Mouse (Mus musculus) liver, embryonic 12.5 days (tissue): Measurements from ENCODE around the gene Olfr690. TPM values are rescaled to one million over a fixed set of nuclear protein-coding genes. Genes with fewer than 3 reads are reported as not detected.
A peak's percentile ranks its signal among the peaks of the same experiment; 100 is the strongest.
"Not testable (repeated sequence)": the region's sequence is repeated elsewhere in the genome, so short reads cannot be mapped to it uniquely, and the experiment has no call there.

Source experiments
- ATAC-seq: fragments of 200-750 bp; cut with Nextera tagmentation; 2 replicates; pipeline ENCODE4 v1.8.0; 2017; ENCODE audit warnings: moderate number of reproducible peaks, mild to moderate bottlenecking, moderate library complexity
- H3K27ac ChIP-seq: fragments of 300-500 bp; sonication (generic); 2 replicates; pipeline ENCODE4 v1.5.1; 2016; ENCODE audit warnings: mild to moderate bottlenecking
- H3K27me3 ChIP-seq: fragments of 300-500 bp; sonication (generic); replicated peaks from 2 replicates; pipeline ENCODE4 v1.6.1; 2016; ENCODE audit warnings: mild to moderate bottlenecking, moderate library complexity
- H3K36me3 ChIP-seq: fragments of 300-500 bp; sonication (generic); 2 replicates; pipeline ENCODE4 v1.6.1; 2016; ENCODE audit warnings: mild to moderate bottlenecking, moderate library complexity
- H3K4me1 ChIP-seq: fragments of 300-500 bp; sonication (generic); 2 replicates; pipeline ENCODE4 v1.6.1; 2016
- H3K4me2 ChIP-seq: fragments of 300-500 bp; sonication (generic); 2 replicates; pipeline ENCODE4 v1.6.1; 2016; ENCODE audit warnings: mild to moderate bottlenecking, moderate library complexity
- H3K4me3 ChIP-seq: fragments of 300-500 bp; sonication (generic); 2 replicates; pipeline ENCODE4 v1.5.1; 2016; ENCODE audit warnings: mild to moderate bottlenecking, moderate library complexity
- H3K9ac ChIP-seq: fragments of 300-500 bp; sonication (generic); 2 replicates; pipeline ENCODE4 v1.6.1; 2016; ENCODE audit warnings: mild to moderate bottlenecking, moderate library complexity
- H3K9me3 ChIP-seq: fragments of 300-500 bp; sonication (generic); replicated peaks from 2 replicates; pipeline ENCODE4 v1.6.1; 2016; ENCODE audit warnings: mild to moderate bottlenecking, moderate library complexity
- WGBS: fragments of 180-500 bp; shearing (Covaris S2); methylation state at CpG from one replicate; pipeline ENCODE4 v1.1.7; 2016; ENCODE audit not compliant: insufficient replicate concordance; 5-methylcytosine and 5-hydroxymethylcytosine counted together
- polyA plus RNA-seq: library from polyadenylated mRNA; unstranded; fragments of >200 nt; fragmentation: Nextera tagmentation; extraction: Ambion mirVana; gene quantifications from 2 replicates; pipeline ENCODE4 v1.2.1, GENCODE M21; 2016

The Olfr690 gene
- polyA plus RNA-seq: not detected in 2 replicates

DNA sequence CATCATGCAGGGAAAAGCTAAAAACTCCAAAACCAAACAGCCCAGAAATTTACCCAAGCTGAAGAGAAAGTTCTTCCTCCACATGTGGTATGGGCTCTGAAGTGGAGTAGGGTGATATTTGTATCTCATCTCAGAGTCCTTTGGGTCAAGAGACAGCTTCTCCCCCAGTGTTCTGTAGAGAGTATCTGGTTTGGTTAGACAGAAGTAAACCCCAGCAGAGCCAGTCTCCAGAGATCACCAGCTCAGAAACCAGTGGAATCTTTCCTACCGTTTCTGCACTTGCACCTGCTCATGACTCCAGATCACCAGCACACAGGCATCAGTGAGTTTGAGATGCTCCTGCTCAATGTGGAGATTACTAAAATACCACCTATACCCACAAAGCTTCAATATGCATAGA, at the start of gene Olfr690:
Gene Olfr690 (minus strand): TSS at position 101 of the 400 bp plus-strand sequence.
- H3K4me3 ChIP-seq: no peak within 1 kb of the TSS
- no peak for ATAC-seq
- H3K4me1 ChIP-seq: no peaks in the 10 kb centered on the region
- no peaks in the 10 kb centered on the region for H3K27me3 ChIP-seq
- 73% methylated on average over 1 of the region's 1 CpGs for WGBS
- no peak within 1 kb of the TSS for H3K9ac ChIP-seq
- H3K36me3 ChIP-seq: no peaks in the 10 kb centered on the region
- no peak within 1 kb of the TSS for H3K4me2 ChIP-seq
- no peak within 1 kb of the TSS for H3K27ac ChIP-seq
- H3K9me3 ChIP-seq: no peaks in the 10 kb centered on the region

DNA sequence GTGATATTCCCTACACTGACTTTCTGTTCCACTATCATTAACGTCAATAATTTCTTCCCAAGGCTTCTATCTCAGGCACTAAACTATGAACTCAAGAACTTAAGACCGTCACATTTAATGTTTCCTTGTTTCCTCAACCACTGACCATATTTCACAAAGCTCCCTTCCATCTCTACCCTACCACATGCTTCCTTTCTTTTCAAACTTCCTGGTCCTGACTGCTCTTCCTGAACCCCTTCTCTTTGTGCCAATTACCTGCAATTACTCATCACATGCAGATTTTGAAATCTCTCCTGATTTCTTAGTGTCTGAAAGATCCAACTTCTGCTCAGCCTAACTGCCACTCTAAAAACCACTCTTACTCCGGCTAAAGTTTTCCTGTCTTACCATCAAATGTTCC, 46.4 kb upstream of the Olfr690 start:
- H3K4me3 ChIP-seq: no peak overlapping the region
- no peak for ATAC-seq
- no peaks in the 10 kb centered on the region for H3K27me3 ChIP-seq
- H3K9ac ChIP-seq: no peak overlapping the region
- no peak overlapping the region for H3K4me2 ChIP-seq
- H3K27ac ChIP-seq: no peak overlapping the region
- no peaks in the 10 kb centered on the region for H3K4me1 ChIP-seq
- 79% methylated on average over 3 of the region's 3 CpGs for WGBS
- H3K36me3 ChIP-seq: peaks cover 79% of the 10 kb centered on the region
- H3K9me3 ChIP-seq: no peaks in the 10 kb centered on the region

DNA sequence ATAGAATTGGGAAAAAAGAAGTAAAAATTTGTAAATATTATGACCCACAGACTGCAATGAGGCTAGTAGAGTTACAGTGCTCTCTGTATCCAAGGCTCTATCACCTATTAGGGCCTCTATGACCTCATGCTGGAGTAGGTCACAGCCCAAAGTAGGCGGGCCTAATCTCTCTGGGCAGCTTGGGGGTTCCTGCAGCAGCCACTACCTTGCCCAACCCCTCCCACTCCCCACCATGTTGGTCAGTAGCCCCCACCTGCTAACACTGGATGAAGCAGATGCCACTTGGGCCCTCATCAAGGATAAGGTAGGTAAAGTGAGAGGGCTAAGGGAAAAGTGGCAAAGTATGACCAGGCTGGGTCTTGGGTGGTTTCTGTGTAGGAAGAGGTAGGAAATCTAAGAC, 41.0 kb upstream of the Olfr690 start, which contains the start of gene Gm5901:
Gene Gm5901 (plus strand): TSS at position 173 of the 400 bp plus-strand sequence.
- peaks cover 30% of the 10 kb centered on the region for H3K36me3 ChIP-seq
- H3K4me2 ChIP-seq: no peak within 1 kb of the TSS
- no peaks in the 10 kb centered on the region for H3K27me3 ChIP-seq
- ATAC-seq: no peak
- no peak within 1 kb of the TSS for H3K4me3 ChIP-seq
- WGBS: 73% methylated on average over 1 of the region's 1 CpGs
- no peak within 1 kb of the TSS for H3K27ac ChIP-seq
- H3K9ac ChIP-seq: no peak within 1 kb of the TSS
- peaks cover 5% of the 10 kb centered on the region; the same call in 1 of the 2 replicates for H3K4me1 ChIP-seq
- no peaks in the 10 kb centered on the region for H3K9me3 ChIP-seq

DNA sequence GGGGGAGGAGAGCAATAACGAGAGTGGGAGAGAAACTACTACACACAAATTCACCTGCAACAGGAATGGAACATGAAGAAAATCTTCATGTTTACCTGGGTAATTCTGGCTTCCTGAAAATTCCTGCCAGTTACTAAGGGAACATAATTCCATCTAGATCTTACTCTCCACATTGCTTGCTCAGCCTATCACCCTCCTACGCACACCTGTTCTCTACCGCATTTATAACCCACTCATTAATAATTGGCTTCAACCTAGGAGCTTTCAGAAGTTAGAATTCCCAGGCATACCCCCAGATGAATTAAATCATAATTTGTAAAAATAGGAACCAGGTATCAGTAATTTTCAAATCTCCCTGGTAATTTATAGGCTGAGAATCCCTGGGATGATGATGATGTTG, 40.1 kb upstream of the Olfr690 start:
- Histone ChIP-seq H3K4me3 (no peak overlapping the region), H3K27me3 (no peaks in the 10 kb centered on the region), H3K27ac (no peak overlapping the region), H3K9ac (no peak overlapping the region), H3K9me3 (no peaks in the 10 kb centered on the region), H3K36me3 (peaks cover 21% of the 10 kb centered on the region), H3K4me1 (peaks cover 5% of the 10 kb centered on the region; the same call in 1 of the 2 replicates), H3K4me2 (no peak overlapping the region)
- no peak for ATAC-seq
- 83% methylated on average over 3 of the region's 3 CpGs for WGBS

DNA sequence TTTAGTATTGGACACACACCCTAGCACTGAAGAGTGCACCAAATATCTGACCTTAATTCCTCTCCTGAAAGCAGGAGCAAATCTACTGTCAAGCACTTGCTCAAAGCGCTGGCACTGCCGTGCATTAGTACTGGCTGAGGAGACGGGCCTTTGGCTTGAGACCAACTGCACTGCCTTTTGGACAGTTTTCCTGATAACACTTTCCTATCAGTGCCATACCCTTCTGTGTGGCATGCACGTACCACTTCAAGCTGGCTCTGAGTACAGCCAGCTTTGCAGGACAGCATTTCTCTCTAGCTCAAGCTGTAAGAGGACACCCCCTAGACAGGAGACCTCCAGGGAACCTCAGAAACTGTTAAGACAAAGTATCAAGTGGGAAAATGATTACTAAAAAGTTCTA, 39.6 kb upstream of the Olfr690 start:
- Histone ChIP-seq H3K4me1 (peaks cover 5% of the 10 kb centered on the region; the same call in 1 of the 2 replicates), H3K27ac (no peak overlapping the region), H3K9me3 (no peaks in the 10 kb centered on the region), H3K9ac (no peak overlapping the region), H3K4me2 (no peak overlapping the region), H3K27me3 (no peaks in the 10 kb centered on the region), H3K4me3 (no peak overlapping the region), H3K36me3 (peaks cover 17% of the 10 kb centered on the region)
- 29% methylated on average over 4 of the region's 4 CpGs for WGBS
- no peak for ATAC-seq

DNA sequence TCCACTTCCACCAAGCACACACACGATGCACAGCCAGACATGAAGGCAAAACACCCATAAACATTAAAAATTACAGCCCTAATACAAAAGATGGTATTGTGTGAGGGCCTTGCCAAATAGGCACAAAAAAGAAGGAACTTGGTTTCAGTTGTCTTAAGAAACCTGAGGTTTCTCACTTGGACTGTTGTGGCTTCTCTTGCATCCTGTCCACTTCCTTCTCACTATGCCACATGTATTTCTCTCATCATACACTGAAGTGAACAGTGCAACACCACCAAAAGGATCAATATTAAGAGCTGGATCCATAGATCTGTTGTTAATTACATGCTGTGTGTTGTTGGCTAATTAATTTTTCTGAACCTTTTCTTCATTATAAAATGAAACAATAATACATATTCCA, 39.0 kb upstream of the Olfr690 start:
- ATAC-seq: no peak
- Histone ChIP-seq H3K27ac (no peak overlapping the region), H3K4me1 (peaks cover 5% of the 10 kb centered on the region; the same call in 1 of the 2 replicates), H3K9ac (no peak overlapping the region), H3K27me3 (no peaks in the 10 kb centered on the region), H3K4me2 (no peak overlapping the region), H3K9me3 (no peaks in the 10 kb centered on the region), H3K4me3 (no peak overlapping the region), H3K36me3 (peaks cover 11% of the 10 kb centered on the region)
- WGBS: 52% methylated on average over 1 of the region's 1 CpGs

DNA sequence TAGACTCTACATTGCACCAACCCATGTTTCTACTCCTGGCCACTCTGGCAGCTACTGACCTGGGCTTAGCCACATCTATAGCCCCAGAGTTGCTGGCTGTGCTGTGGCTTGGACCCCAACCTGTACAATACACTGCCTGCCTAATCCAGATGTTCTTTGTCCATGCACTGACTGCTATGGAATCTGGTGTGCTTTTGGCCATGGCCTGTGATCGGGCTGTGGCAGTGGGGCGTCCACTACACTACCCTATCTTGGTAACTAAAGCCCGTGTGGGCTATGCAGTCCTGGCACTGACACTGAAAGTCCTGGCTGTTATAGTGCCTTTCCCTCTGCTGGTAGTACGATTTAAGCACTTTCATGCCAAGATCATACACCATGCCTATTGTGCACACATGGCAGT, 34.6 kb upstream of the Olfr690 start:
- Histone ChIP-seq H3K9me3 (no peaks in the 10 kb centered on the region), H3K4me3 (no peak overlapping the region), H3K27me3 (no peaks in the 10 kb centered on the region), H3K4me1 (peaks cover 2% of the 10 kb centered on the region; the same call in 1 of the 2 replicates), H3K4me2 (no peak overlapping the region), H3K9ac (no peak overlapping the region), H3K27ac (no peak overlapping the region), H3K36me3 (no peaks in the 10 kb centered on the region)
- ATAC-seq: no peak
- WGBS: 69% methylated on average over 4 of the region's 4 CpGs

DNA sequence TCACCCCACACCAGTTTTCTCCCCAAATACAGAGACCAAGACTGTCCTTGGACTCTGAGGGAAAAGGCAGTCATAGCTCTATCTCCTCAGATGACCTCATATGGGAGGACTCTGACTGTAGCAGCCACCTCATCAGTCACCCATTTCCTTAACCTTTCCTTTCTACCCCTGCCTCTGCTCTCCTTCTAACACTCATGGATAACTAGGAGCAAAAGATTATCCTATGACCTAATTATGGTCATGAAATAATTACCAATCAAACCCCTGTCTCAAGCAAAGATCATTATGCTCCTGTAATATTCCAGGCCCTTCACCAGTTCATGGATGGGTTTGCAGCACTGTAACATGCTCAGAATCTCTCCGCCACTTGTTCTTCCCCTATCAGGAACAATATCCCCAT, 34.0 kb upstream of the Olfr690 start, which contains the start of gene Olfr692:
Gene Olfr692 (plus strand): TSS at position 301 of the 400 bp plus-strand sequence.
- no peak within 1 kb of the TSS for H3K9ac ChIP-seq
- H3K27me3 ChIP-seq: no peaks in the 10 kb centered on the region
- 67% methylated on average over 1 of the region's 1 CpGs for WGBS
- H3K9me3 ChIP-seq: no peaks in the 10 kb centered on the region
- no peak within 1 kb of the TSS for H3K4me3 ChIP-seq
- no peak within 1 kb of the TSS for H3K4me2 ChIP-seq
- no peaks in the 10 kb centered on the region for H3K4me1 ChIP-seq
- H3K36me3 ChIP-seq: no peaks in the 10 kb centered on the region
- no peak for ATAC-seq
- H3K27ac ChIP-seq: no peak within 1 kb of the TSS

DNA sequence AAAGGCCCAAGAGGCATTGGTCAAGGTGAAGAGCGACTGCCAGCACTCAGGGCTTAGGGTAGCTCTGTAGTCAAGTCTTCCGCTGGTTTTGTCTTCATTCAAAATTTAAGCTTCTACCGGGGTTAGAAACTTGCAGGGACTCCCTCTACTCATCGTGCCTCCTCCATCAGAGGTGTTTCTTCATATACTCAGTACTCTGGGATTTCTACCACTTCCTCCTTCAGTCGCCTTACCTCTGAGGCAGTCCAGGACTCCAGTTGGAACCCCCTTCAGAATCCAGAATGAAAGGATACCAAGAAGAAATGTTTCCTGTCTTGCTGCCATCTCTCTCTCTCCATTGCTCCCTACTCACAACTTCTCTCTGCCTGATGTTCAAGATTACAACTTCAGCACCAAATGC, 33.4 kb upstream of the Olfr690 start:
- H3K9ac ChIP-seq: no peak overlapping the region
- no peak overlapping the region for H3K4me2 ChIP-seq
- no peaks in the 10 kb centered on the region for H3K9me3 ChIP-seq
- WGBS: 62% methylated on average over 5 of the region's 5 CpGs
- H3K4me1 ChIP-seq: no peaks in the 10 kb centered on the region
- no peaks in the 10 kb centered on the region for H3K36me3 ChIP-seq
- H3K27ac ChIP-seq: no peak overlapping the region
- no peak overlapping the region for H3K4me3 ChIP-seq
- no peak for ATAC-seq
- H3K27me3 ChIP-seq: no peaks in the 10 kb centered on the region

DNA sequence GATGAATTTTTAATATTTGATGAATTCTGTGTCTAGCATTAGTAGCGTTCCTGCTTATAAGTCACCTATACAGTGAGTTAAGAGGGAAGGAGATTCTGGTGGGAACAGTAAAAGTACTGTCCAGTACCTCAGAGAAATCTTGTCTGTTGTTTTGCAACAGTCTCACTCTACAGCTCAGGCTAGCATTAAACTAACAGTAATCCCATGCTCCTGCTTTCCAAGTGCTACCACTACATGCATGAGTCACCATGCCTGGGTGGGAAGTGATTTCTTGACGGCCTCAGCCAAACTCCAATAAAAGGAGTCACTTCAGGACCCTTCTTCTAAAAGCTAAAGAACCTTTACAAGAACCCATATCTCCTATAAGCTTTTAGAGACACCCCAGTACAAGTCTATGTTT, 27.8 kb upstream of the Olfr690 start:
- 61% methylated on average over 2 of the region's 2 CpGs for WGBS
- ATAC-seq: no peak

DNA sequence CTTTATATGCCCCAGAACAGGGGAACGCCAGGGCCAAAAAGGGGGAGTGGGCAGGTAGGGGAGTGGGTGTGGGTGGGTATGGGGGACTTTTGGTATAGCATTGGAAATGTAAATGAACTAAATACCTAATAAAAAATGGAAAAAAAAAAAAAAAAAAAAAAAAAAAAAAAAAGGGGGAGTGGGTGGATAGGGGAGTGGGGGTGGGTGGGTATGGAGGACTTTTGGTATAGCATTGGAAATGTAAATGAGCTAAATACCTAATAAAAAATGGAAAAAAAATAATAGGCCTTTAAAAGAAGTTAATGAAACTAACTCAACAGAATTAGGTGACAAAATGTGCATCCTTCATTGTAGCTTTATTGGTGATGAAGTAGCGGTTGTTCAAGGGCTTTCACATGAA, 22.6 kb upstream of the Olfr690 start:
- H3K9ac ChIP-seq, H3K4me1 ChIP-seq, H3K4me2 ChIP-seq, H3K9me3 ChIP-seq, H3K4me3 ChIP-seq, H3K36me3 ChIP-seq, H3K27ac ChIP-seq, H3K27me3 ChIP-seq: not testable (repeated sequence)
- peak; percentile 75; the same call in 1 of the 2 replicates for ATAC-seq
- WGBS: 85% methylated on average over 1 of the region's 2 CpGs

More for the DNA sequence above, 27.8 kb upstream of the Olfr690 start:
- Histone ChIP-seq H3K4me2 (no peak overlapping the region), H3K36me3 (no peaks in the 10 kb centered on the region), H3K27me3 (no peaks in the 10 kb centered on the region), H3K4me3 (no peak overlapping the region), H3K27ac (no peak overlapping the region), H3K9me3 (no peaks in the 10 kb centered on the region), H3K9ac (no peak overlapping the region), H3K4me1 (no peaks in the 10 kb centered on the region)

DNA sequence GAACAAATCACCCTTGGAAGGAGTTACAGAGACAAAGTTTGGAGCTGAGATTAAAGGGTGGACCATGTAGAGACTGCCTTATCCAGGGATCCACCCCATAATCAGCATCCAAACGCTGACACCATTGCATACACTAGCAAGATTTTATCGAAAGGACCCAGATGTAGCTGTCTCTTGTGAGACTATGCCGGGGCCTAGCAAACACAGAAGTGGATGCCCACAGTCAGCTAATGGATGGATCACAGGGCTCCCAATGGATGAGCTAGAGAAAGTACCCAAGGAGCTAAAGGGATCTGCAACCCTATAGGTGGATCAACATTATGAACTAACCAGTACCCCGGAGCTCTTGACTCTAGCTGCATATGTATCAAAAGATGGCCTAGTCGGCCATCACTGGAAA, 22.2 kb upstream of the Olfr690 start:
- no CpG with 5 or more reads among the region's 5 CpGs for WGBS
- H3K27me3 ChIP-seq, H3K36me3 ChIP-seq, H3K9ac ChIP-seq, H3K4me2 ChIP-seq, H3K9me3 ChIP-seq, H3K27ac ChIP-seq, H3K4me3 ChIP-seq, H3K4me1 ChIP-seq: not testable (repeated sequence)
- 0 out of 2 replicates have a peak, but pooled peaks have one; percentile 54 for ATAC-seq

DNA sequence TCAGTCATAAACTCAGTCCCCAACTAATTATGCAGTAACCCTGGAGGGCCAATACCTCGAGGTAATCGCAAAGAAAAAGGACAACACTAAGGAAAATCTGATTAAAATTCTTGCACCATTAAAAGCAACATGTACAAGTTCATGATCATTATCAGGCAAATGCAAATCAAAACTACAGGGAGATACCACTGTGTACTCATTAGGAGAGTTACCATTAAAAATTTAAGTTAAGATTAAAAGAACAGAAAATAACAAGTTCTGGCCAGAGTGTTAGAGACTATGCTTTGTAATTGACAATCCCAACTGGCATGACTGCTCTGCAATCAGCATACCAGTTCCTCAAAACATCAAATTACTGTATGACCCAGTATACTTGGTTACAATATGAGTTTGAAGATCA, 8.8 kb upstream of the Olfr690 start:
- no peaks in the 10 kb centered on the region for H3K27me3 ChIP-seq
- no peak overlapping the region for H3K9ac ChIP-seq
- no peak overlapping the region for H3K4me2 ChIP-seq
- H3K36me3 ChIP-seq: no peaks in the 10 kb centered on the region
- no peaks in the 10 kb centered on the region for H3K4me1 ChIP-seq
- no peak overlapping the region for H3K4me3 ChIP-seq
- no peak for ATAC-seq
- H3K9me3 ChIP-seq: no peaks in the 10 kb centered on the region
- H3K27ac ChIP-seq: no peak overlapping the region
- WGBS: 65% methylated on average over 2 of the region's 2 CpGs
